Mouse (Mus musculus) embryonic fibroblast, embryonic 13.5 days (primary cell): Measurements from ENCODE around the gene Ttc9.

Experiments used
- CTCF ChIP-seq: IDR thresholded peaks from 2 replicates; pipeline ENCODE4 v1.5.1; 2011; ENCODE audit warnings: mild to moderate bottlenecking, control low read depth, low read length, moderate library complexity, borderline replicate concordance; ENCODE audit not compliant: insufficient read depth
- POLR2A ChIP-seq: IDR thresholded peaks from 2 replicates; pipeline ENCODE4 v1.6.1; 2011; ENCODE audit warnings: low read depth, mild to moderate bottlenecking, control low read depth, low read length, moderate library complexity

DNA sequence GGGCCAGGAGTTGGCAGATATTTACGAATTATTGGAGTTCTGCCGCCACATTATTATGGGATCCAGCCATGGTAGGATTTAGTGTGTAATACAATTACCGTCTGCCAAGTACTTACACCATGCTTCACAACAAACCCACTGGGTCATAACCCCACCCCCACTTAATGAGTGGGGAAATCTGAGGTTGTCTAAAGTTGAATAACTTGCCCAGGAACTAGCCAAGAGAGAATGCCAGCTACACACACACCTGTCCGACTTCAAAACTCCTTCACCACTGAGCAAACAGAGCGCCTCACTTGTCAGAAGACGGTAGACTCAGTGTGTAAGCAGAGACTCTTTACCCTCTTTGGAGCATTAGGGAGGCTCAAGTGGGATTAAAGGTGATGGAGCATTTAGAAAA, 3.6 kb upstream of the Ttc9 start:
- TF ChIP-seq CTCF (no peak), POLR2A (no peak)
